Comparison of ENCODE assay signal across 7 mouse cellular contexts in genomic region chr3:52180306-52180705, GRCm38 (mm10).
DNase-seq lines count a peak whose midpoint lies in the region; ATAC-seq lines count a peak whose summit lies in the region.

No protein-coding gene starts in this region.

- ATAC-seq in embryonic facial prominence, embryonic 13.5 days (ENCODE audit: insufficient number of reproducible peaks, insufficient read depth, low FRiP score, low TSS enrichment, low read depth): no peak
- 0 out of 2 replicates have a peak, but pooled peaks have one; percentile 22 for ATAC-seq in hindbrain, embryonic 14.5 days (ENCODE audit: low FRiP score)
- ATAC-seq in granulocyte monocyte progenitor cell, adult 5-6 weeks (replicated peaks; ENCODE audit: poor library complexity, severe bottlenecking): no peak

- no peaks in the 10 kb centered on the region for H3K36me3 ChIP-seq in embryonic facial prominence, embryonic 13.5 days
- H3K36me3 ChIP-seq in hindbrain, embryonic 14.5 days (replicated peaks; ENCODE audit: control insufficient read depth, insufficient read depth): no peaks in the 10 kb centered on the region

- 26% methylated on average over 8 of the region's 8 CpGs for WGBS in embryonic facial prominence, embryonic 13.5 days
- 20% methylated on average over 8 of the region's 8 CpGs for WGBS in hindbrain, embryonic 14.5 days

- peaks cover 34% of the 10 kb centered on the region for H3K4me1 ChIP-seq in embryonic facial prominence, embryonic 13.5 days
- H3K4me1 ChIP-seq in hindbrain, embryonic 14.5 days (replicated peaks; ENCODE audit: control insufficient read depth, insufficient read depth, low read length): peaks cover 27% of the 10 kb centered on the region

- H3K9me3 ChIP-seq in embryonic facial prominence, embryonic 13.5 days: no peaks in the 10 kb centered on the region
- no peaks in the 10 kb centered on the region for H3K9me3 ChIP-seq in hindbrain, embryonic 14.5 days (ENCODE audit: control insufficient read depth, low read length)

- H3K27ac ChIP-seq in embryonic facial prominence, embryonic 13.5 days: peak overlapping the region; percentile 94
- H3K27ac ChIP-seq in hindbrain, embryonic 14.5 days: peak overlapping the region; percentile 90

- peak; percentile 56 for DNase-seq in cerebellum, adult 9-11 months
- DNase-seq in hindbrain, embryonic 14.5 days (ENCODE audit: low spot score): no peak
- DNase-seq in lung, postnatal 4 days: peak; percentile 54 to 64
- DNase-seq in B cell, adult 2 months: no peak
- DNase-seq in testis, postnatal 14 days (ENCODE audit: low spot score): no peak

- peak overlapping the region; percentile 52 for H3K4me2 ChIP-seq in embryonic facial prominence, embryonic 13.5 days
- peak overlapping the region; percentile 41 for H3K4me2 ChIP-seq in hindbrain, embryonic 14.5 days (replicated peaks)

- no peak overlapping the region for H3K4me3 ChIP-seq in embryonic facial prominence, embryonic 13.5 days
- no peak overlapping the region for H3K4me3 ChIP-seq in hindbrain, embryonic 14.5 days (replicated peaks; ENCODE audit: low read length)

- peak overlapping the region; percentile 63; the same call in 1 of the 2 replicates for H3K9ac ChIP-seq in embryonic facial prominence, embryonic 13.5 days
- 0 out of 2 replicates have a peak overlapping the region, but pooled peaks have one; percentile 28 for H3K9ac ChIP-seq in hindbrain, embryonic 14.5 days

- H3K27me3 ChIP-seq in embryonic facial prominence, embryonic 13.5 days: no peaks in the 10 kb centered on the region
- 0 out of 2 replicates have a peak, but pooled peaks cover 3% of the 10 kb centered on the region for H3K27me3 ChIP-seq in hindbrain, embryonic 14.5 days (ENCODE audit: control insufficient read depth, insufficient read depth, low read length)

Comparison
In these comparisons a context has a peak if more than half of its experiments do, and no peak if none do; other contexts are left out.
1. DNase-seq: peak in cerebellum, adult 9-11 months (single experiment) and lung, postnatal 4 days (2 of 2); none in hindbrain, embryonic 14.5 days (single experiment), B cell, adult 2 months (0 of 2) and testis, postnatal 14 days (single experiment).